Mouse (Mus musculus) MEL (cell line): ENCODE data around the gene Tmem92.

Experiments used
- E2F4 ChIP-seq: IDR thresholded peaks from 2 replicates; pipeline ENCODE4 v1.6.1; 2011; ENCODE audit warnings: low read depth, low read length, improper control_type of control experiment, borderline replicate concordance
- MXI1 ChIP-seq: IDR thresholded peaks from 2 replicates; pipeline ENCODE4 v1.6.1; 2011; ENCODE audit warnings: mild to moderate bottlenecking, low read depth, low read length, improper control_type of control experiment
- POLR2A ChIP-seq, 2 experiments: IDR thresholded peaks; 2 replicates each; pipeline ENCODE4 v1.6.1; 2011 to 2012; ENCODE audit warnings: low read length in 2 of 2, mild to moderate bottlenecking in 2 of 2, control low read depth in 1 of 2, improper control_type of control experiment in 1 of 2, low read depth in 1 of 2, moderate library complexity in 1 of 2; ENCODE audit not compliant: control insufficient read depth in 1 of 2, insufficient read depth in 1 of 2, poor library complexity in 1 of 2
- ZNF384 ChIP-seq: IDR thresholded peaks from 2 replicates; pipeline ENCODE4 v1.6.1; 2012; ENCODE audit warnings: low read depth, mild to moderate bottlenecking, inconsistent platforms, low read length, improper control_type of control experiment

- TF ChIP-seq MXI1 (no peak), POLR2A (IDR thresholded peaks at IDR 0.05; ENCODE audit: control insufficient read depth in 1 of 2, insufficient read depth in 1 of 2, low read depth in 1 of 2, low read length in 2 of 2, poor library complexity in 1 of 2) (no peak), ZNF384 (no peak), E2F4 (no peak)
Measured at GRCm38 (mm10) chr11:94767241-94767640, 15.3 kb downstream of the Tmem92 start.
